Mouse (Mus musculus): Measurements from ENCODE around the gene Rnf19b.

GRCm38 (mm10) chr4:129030746-129031145 is 27.3 kb upstream of the Rnf19b start:
- TF ChIP-seq CTCF (conservative IDR thresholded peaks at IDR 0.05; ENCODE audit: insufficient read depth, insufficient read length, low read depth, low read length) = no peak
- no peak for TF ChIP-seq POLR2A (IDR thresholded peaks at IDR 0.05; ENCODE audit: low read depth, low read length)

Data from kidney, adult 2 months (tissue).